26 mouse cellular contexts compared by ENCODE assay signal in the genomic region with DNA sequence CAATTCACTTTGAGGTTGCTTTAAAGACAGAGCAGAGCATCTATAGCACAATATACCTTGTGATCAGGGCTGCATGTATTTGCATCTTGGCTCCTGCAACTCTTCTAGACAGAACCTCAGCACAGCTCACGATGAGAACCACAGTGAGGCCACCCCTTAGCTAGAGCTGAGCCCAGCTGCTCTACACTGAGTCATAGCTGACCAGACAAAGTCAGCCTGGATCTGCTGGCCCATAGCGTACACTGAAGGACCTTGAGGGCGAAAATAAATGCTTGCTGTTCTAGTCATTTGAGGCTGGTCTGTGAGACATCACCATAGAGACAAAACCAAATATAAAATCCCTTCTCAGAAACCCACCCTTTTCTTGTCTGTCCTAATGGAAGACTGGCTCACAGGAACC.
A peak's percentile ranks its signal among the peaks of the same experiment; 100 is the strongest.
DNase-seq lines count a peak whose midpoint lies in the region; ATAC-seq and TF ChIP-seq lines count a peak whose summit lies in the region.
"Had no signal": no experiment of that assay in that cellular context is flagged by ENCODE, and none has a peak within 500 bp of the region (broad histone marks: within the 10 kb centered on the region; RNA-seq: fewer than 3 reads in every experiment).

No protein-coding gene starts in this region.

- DNase-seq in gastrocnemius, adult 2 months: peak; percentile 30
- no peak for DNase-seq in gastrocnemius, postnatal 10 days
- DNase-seq in Muller cell, postnatal 12 days (ENCODE audit: inconsistent ontology term): peak; percentile 35
- no peak for DNase-seq in embryonic facial prominence, embryonic 10.5 days (ENCODE audit: low spot score)
- DNase-seq in thymus, postnatal 4 days: no peak
- no peak for DNase-seq in hindbrain, embryonic 14.5 days (ENCODE audit: low spot score)
- DNase-seq: cerebellum, adult 2 months; cerebellum, postnatal 25 days; forebrain, postnatal 0 days; heart, postnatal 10 days; kidney, postnatal 25 days; layer of hippocampus, postnatal 36 days; lung, adult 18-20 months; lung, postnatal 10 days; right cerebral cortex, postnatal 25 days; thymus, adult 18-20 months; thymus, postnatal 36 days had no signal

- H3K4me2 ChIP-seq in stomach, embryonic 16.5 days (ENCODE audit: low read depth, low read length): no peak overlapping the region
- no peak overlapping the region for H3K4me2 ChIP-seq in hindbrain, embryonic 14.5 days (replicated peaks)
- H3K4me2 ChIP-seq: heart, embryonic 12.5 days; limb, embryonic 12.5 days; liver, embryonic 11.5 days; midbrain, embryonic 12.5 days had no signal

- H3K4me1 ChIP-seq in embryonic facial prominence, embryonic 10.5 days: peaks cover 52% of the 10 kb centered on the region
- peaks cover 8% of the 10 kb centered on the region for H3K4me1 ChIP-seq in stomach, embryonic 16.5 days (ENCODE audit: control insufficient read depth, insufficient read depth, low read length)
- H3K4me1 ChIP-seq in hindbrain, embryonic 14.5 days (replicated peaks; ENCODE audit: control insufficient read depth, insufficient read depth, low read length): peaks cover 3% of the 10 kb centered on the region; the same call in 1 of the 2 replicates
- H3K4me1 ChIP-seq: midbrain, embryonic 12.5 days had no signal

- H3K4me3 ChIP-seq in gastrocnemius, adult 2 months: no peak overlapping the region
- no peak overlapping the region for H3K4me3 ChIP-seq in embryonic facial prominence, embryonic 10.5 days
- no peak overlapping the region for H3K4me3 ChIP-seq in stomach, embryonic 16.5 days (replicated peaks; ENCODE audit: low read length)
- H3K4me3 ChIP-seq in hindbrain, embryonic 14.5 days (replicated peaks; ENCODE audit: low read length): no peak overlapping the region
- H3K4me3 ChIP-seq: heart, embryonic 12.5 days; layer of hippocampus, adult 2 months; limb, embryonic 12.5 days; midbrain, embryonic 12.5 days had no signal

- TF ChIP-seq CTCF in gastrocnemius, adult 2 months (IDR thresholded peaks at IDR 0.05): no peak

- intact Hi-C loops in gastrocnemius, adult 2 months (cut with DNase I): no loop called here

- WGBS in embryonic facial prominence, embryonic 10.5 days: 88% methylated on average over 3 of the region's 3 CpGs
- WGBS in stomach, embryonic 16.5 days: 62% methylated on average over 3 of the region's 3 CpGs
- WGBS in hindbrain, embryonic 14.5 days: 92% methylated on average over 3 of the region's 3 CpGs

- peak; percentile 46; the same call in 1 of the 2 replicates for ATAC-seq in stomach, embryonic 16.5 days (ENCODE audit: insufficient read depth, low FRiP score)
- ATAC-seq in hindbrain, embryonic 14.5 days (ENCODE audit: low FRiP score): no peak
- ATAC-seq: CD4-positive, CD25-positive, alpha-beta regulatory T cell, adult 4 months; forebrain, postnatal 0 days; intestine, postnatal 0 days; Patski had no signal

- H3K27me3 ChIP-seq in embryonic facial prominence, embryonic 10.5 days (replicated peaks; ENCODE audit: low read depth, poor library complexity, severe bottlenecking): no peaks in the 10 kb centered on the region
- no peaks in the 10 kb centered on the region for H3K27me3 ChIP-seq in stomach, embryonic 16.5 days (ENCODE audit: control insufficient read depth, insufficient read depth, low read length)
- H3K27me3 ChIP-seq in hindbrain, embryonic 14.5 days (ENCODE audit: control insufficient read depth, insufficient read depth, low read length): no peaks in the 10 kb centered on the region
- H3K27me3 ChIP-seq: heart, embryonic 12.5 days; limb, embryonic 12.5 days; Patski had no signal

- no peaks in the 10 kb centered on the region for H3K9me3 ChIP-seq in embryonic facial prominence, embryonic 10.5 days
- no peaks in the 10 kb centered on the region for H3K9me3 ChIP-seq in stomach, embryonic 16.5 days (replicated peaks; ENCODE audit: control insufficient read depth, low read length)
- no peaks in the 10 kb centered on the region for H3K9me3 ChIP-seq in hindbrain, embryonic 14.5 days (ENCODE audit: control insufficient read depth, low read length)
- H3K9me3 ChIP-seq: heart, embryonic 12.5 days; limb, embryonic 12.5 days; midbrain, embryonic 12.5 days had no signal

- no peak overlapping the region for H3K9ac ChIP-seq in stomach, embryonic 16.5 days (ENCODE audit: low read length)
- H3K9ac ChIP-seq in hindbrain, embryonic 14.5 days: no peak overlapping the region
- H3K9ac ChIP-seq: forebrain, postnatal 0 days; heart, embryonic 12.5 days; limb, embryonic 12.5 days; midbrain, embryonic 12.5 days had no signal

- H3K36me3 ChIP-seq in embryonic facial prominence, embryonic 10.5 days (replicated peaks): no peaks in the 10 kb centered on the region
- H3K36me3 ChIP-seq in stomach, embryonic 16.5 days (ENCODE audit: control insufficient read depth, insufficient read depth, low read length): no peaks in the 10 kb centered on the region
- H3K36me3 ChIP-seq in hindbrain, embryonic 14.5 days (replicated peaks; ENCODE audit: control insufficient read depth, insufficient read depth): no peaks in the 10 kb centered on the region
- H3K36me3 ChIP-seq: heart, embryonic 12.5 days; limb, embryonic 12.5 days; midbrain, embryonic 12.5 days had no signal

- H3K27ac ChIP-seq in gastrocnemius, adult 2 months: no peak overlapping the region
- 0 out of 2 replicates have a peak overlapping the region, but pooled peaks have one; percentile 5 for H3K27ac ChIP-seq in embryonic facial prominence, embryonic 10.5 days (replicated peaks)
- H3K27ac ChIP-seq in stomach, embryonic 16.5 days (ENCODE audit: low read length): peak overlapping the region; percentile 46; the same call in 1 of the 2 replicates
- H3K27ac ChIP-seq in hindbrain, embryonic 14.5 days: no peak overlapping the region
- H3K27ac ChIP-seq: layer of hippocampus, adult 2 months; limb, embryonic 12.5 days; midbrain, embryonic 12.5 days had no signal

Comparison
In these comparisons a context has a peak if more than half of its experiments do, and no peak if none do; other contexts are left out.
1. DNase-seq: peak in gastrocnemius, adult 2 months (single experiment) and Muller cell, postnatal 12 days (single experiment); none in gastrocnemius, postnatal 10 days (single experiment), embryonic facial prominence, embryonic 10.5 days (single experiment), thymus, postnatal 4 days (single experiment) and hindbrain, embryonic 14.5 days (single experiment).
2. H3K27ac ChIP-seq: peak in embryonic facial prominence, embryonic 10.5 days (single experiment) and stomach, embryonic 16.5 days (single experiment); none in gastrocnemius, adult 2 months (single experiment) and hindbrain, embryonic 14.5 days (single experiment).